Mouse (Mus musculus): ENCODE measurements around the gene Abcb11. TPM values are rescaled to one million over a fixed set of nuclear protein-coding genes. Genes with fewer than 3 reads are reported as not detected.

The Abcb11 gene
- polyA plus RNA-seq, 1 experiment = not detected

- WGBS = 7% methylated on average over 6 of the region's 6 CpGs
These were observed 137.2 kb downstream of the Abcb11 start for GRCm38 (mm10) chr2:69205185-69205584.

DNA sequence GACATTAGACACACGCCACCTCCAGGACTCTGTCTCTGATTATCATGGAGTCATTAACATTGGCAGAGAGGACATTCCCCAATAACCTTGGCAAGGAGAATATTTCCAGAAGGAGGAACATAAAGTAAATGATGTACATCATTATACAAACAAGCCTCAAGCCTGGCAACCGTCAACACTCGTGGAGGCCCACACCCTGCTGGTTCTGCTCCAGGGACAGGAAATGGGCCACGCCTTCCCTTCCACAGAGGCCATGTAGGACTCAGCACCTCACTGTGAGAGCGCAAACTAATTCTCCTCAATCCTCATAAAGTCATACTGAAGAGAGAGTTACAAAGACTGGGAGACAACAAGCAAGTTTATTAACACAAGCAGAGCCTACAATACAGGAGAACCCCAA is 148.9 kb downstream of the Abcb11 start:
- 58% methylated on average over 5 of the region's 5 CpGs for WGBS
- DNase-seq (ENCODE audit: low read depth, low spot score) = no peak

More at GRCm38 (mm10) chr2:69205185-69205584, 137.2 kb downstream of the Abcb11 start:
- DNase-seq (ENCODE audit: low read depth, low spot score) = no peak

DNA sequence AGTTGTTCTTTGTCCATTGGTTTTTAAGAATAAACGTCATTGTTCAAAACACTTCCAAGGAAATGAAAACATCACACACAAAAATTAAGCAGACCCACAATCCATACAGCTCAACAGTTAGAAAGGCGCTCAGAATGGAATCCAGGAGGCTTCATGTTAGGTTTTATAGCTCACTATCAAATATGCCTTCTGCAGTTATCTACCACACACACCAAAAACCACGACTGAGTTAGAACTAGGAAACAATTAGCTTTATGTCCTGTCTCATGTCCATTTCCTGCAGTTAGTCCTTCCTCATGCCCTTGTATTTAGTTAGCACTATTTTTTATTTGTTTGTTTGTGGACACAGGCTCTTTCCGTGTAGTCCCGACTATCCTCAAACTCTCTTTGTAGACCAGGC is 151.4 kb downstream of the Abcb11 start:
- no peak for DNase-seq (ENCODE audit: low read depth, low spot score)
- WGBS = 68% methylated on average over 5 of the region's 5 CpGs

DNA sequence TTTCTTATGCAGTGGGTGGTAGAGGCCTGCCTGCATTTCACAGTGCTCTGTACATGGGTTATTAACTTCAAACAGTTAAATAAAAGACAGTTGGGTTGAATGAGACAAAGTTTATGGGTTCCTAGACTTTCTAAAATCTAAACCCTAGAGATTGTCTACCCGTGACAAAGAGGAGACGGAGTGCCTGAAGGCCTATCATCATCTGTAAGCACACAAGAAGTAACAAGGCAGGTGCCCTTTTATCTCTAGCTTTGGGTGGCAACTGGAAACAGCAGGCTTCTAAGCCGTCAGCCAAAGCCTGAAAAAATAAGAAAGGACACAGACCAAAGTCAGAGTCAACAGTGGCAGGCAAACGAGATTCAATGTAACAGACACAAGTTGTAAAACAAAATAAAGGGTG is 153.2 kb downstream of the Abcb11 start:
- WGBS = 83% methylated on average over 4 of the region's 4 CpGs
- no peak for DNase-seq (ENCODE audit: low read depth, low spot score)

DNA sequence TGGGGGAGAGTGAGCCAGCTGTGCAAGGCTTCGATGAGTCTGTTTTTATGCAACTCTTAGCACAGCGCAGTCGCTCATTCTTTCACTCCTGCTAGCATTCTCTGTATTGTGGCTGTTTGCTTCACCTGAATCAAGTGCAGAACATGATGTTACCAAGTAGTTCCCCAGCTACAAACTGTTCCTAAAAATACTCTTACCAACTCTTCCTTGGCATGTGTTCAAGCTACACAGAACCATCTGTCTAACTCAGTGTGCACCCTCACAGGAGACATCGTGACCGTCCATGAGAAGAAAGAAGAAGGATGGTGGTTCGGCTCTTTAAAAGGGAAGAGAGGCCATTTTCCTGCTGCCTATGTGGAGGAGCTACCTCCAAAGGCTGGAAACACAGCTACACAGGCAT is 153.7 kb downstream of the Abcb11 start:
- no peak for DNase-seq (ENCODE audit: low read depth, low spot score)
- 84% methylated on average over 6 of the region's 6 CpGs for WGBS

Other genes with a start within 250 kb of the Abcb11 start
- 20.7 and 21.1 TPM in 2 replicates for gene Nostrin, start 206.8 kb downstream of the Abcb11 start, polyA plus RNA-seq (2012; rRNA removed)
- 3.7 and 3.8 TPM in 2 replicates for gene Spc25, start 136.4 kb downstream of the Abcb11 start, polyA plus RNA-seq (2012; rRNA removed)
- gene G6pc2, start 131.5 kb downstream of the Abcb11 start, polyA plus RNA-seq (2012; rRNA removed) = not detected in 2 replicates
- 0.41 and 1.1 TPM in 2 replicates for gene Dhrs9, start 37.8 kb upstream of the Abcb11 start, polyA plus RNA-seq (2012; rRNA removed)
- 0.04 and 0.07 TPM in 2 replicates for gene Lrp2, start 243.4 kb upstream of the Abcb11 start, polyA plus RNA-seq (2012; rRNA removed)

Data from large intestine, adult 2 months (tissue).